Mouse (Mus musculus): Measurements from ENCODE around the gene Smad9. TPM values are rescaled to one million over a fixed set of nuclear protein-coding genes. Genes with fewer than 3 reads are reported as not detected.

Smad9 gene
- 0.79 and 1.8 TPM in 2 replicates for polyA plus RNA-seq (2012; rRNA removed)

GRCm38 (mm10) chr3:54755145-54756041 lies at the start of gene Smad9:
Gene Smad9, plus strand, starts transcription at chr3:54755582.

GRCm38 (mm10) chr3:54714253-54714652 lies 41.1 kb upstream of the Smad9 start, which contains the start of gene Gm21958:
Gene Gm21958, minus strand, starts transcription at chr3:54714353.

GRCm38 (mm10) chr3:54735247-54736046 lies 19.9 kb upstream of the Smad9 start, which contains the start of the genes Exosc8 and Alg5:
Gene Exosc8, minus strand, starts transcription at chr3:54735393.
Gene Alg5, plus strand, starts transcription at chr3:54735539.

GRCm38 (mm10) chr3:54807666-54808217 lies 52.4 kb downstream of the Smad9 start, which contains the start of gene Rfxap:
Gene Rfxap, minus strand, starts transcription at chr3:54807791.

Other genes starting within 250 kb of the Smad9 start
- 127 and 130 TPM in 2 replicates for gene Supt20, start 62.8 kb upstream of the Smad9 start, polyA plus RNA-seq (2012; rRNA removed)
- not detected in 2 replicates for gene Gm21958, start 41.2 kb upstream of the Smad9 start, polyA plus RNA-seq (2012; rRNA removed)
- gene Exosc8, start 20.2 kb upstream of the Smad9 start, polyA plus RNA-seq (2012; rRNA removed) = 101 and 105 TPM in 2 replicates
- 34.7 and 35.4 TPM in 2 replicates for gene Alg5, start 20.0 kb upstream of the Smad9 start, polyA plus RNA-seq (2012; rRNA removed)
- gene Rfxap, start 52.2 kb downstream of the Smad9 start, polyA plus RNA-seq (2012; rRNA removed) = 50.0 and 54.1 TPM in 2 replicates
- gene Sertm1, start 160.3 kb downstream of the Smad9 start, polyA plus RNA-seq (2012; rRNA removed) = 4.7 and 4.8 TPM in 2 replicates

All from central nervous system, embryonic 14 days (tissue).